Mouse (Mus musculus) liver, embryonic 12.5 days (tissue): ENCODE results near the gene Fam43a. TPM values are rescaled to one million over a fixed set of nuclear protein-coding genes. Genes with fewer than 3 reads are reported as not detected.

Experiments used
- ATAC-seq: fragments of 200-750 bp; cut with Nextera tagmentation; 2 replicates; pipeline ENCODE4 v1.8.0; 2017; ENCODE audit warnings: moderate number of reproducible peaks, mild to moderate bottlenecking, moderate library complexity
- H3K27ac ChIP-seq: fragments of 300-500 bp; sonication (generic); 2 replicates; pipeline ENCODE4 v1.5.1; 2016; ENCODE audit warnings: mild to moderate bottlenecking
- H3K27me3 ChIP-seq: fragments of 300-500 bp; sonication (generic); replicated peaks from 2 replicates; pipeline ENCODE4 v1.6.1; 2016; ENCODE audit warnings: mild to moderate bottlenecking, moderate library complexity
- H3K36me3 ChIP-seq: fragments of 300-500 bp; sonication (generic); 2 replicates; pipeline ENCODE4 v1.6.1; 2016; ENCODE audit warnings: mild to moderate bottlenecking, moderate library complexity
- H3K4me1 ChIP-seq: fragments of 300-500 bp; sonication (generic); 2 replicates; pipeline ENCODE4 v1.6.1; 2016
- H3K4me2 ChIP-seq: fragments of 300-500 bp; sonication (generic); 2 replicates; pipeline ENCODE4 v1.6.1; 2016; ENCODE audit warnings: mild to moderate bottlenecking, moderate library complexity
- H3K4me3 ChIP-seq: fragments of 300-500 bp; sonication (generic); 2 replicates; pipeline ENCODE4 v1.5.1; 2016; ENCODE audit warnings: mild to moderate bottlenecking, moderate library complexity
- H3K9ac ChIP-seq: fragments of 300-500 bp; sonication (generic); 2 replicates; pipeline ENCODE4 v1.6.1; 2016; ENCODE audit warnings: mild to moderate bottlenecking, moderate library complexity
- H3K9me3 ChIP-seq: fragments of 300-500 bp; sonication (generic); replicated peaks from 2 replicates; pipeline ENCODE4 v1.6.1; 2016; ENCODE audit warnings: mild to moderate bottlenecking, moderate library complexity
- WGBS: fragments of 180-500 bp; shearing (Covaris S2); methylation state at CpG from one replicate; pipeline ENCODE4 v1.1.7; 2016; ENCODE audit not compliant: insufficient replicate concordance; 5-methylcytosine and 5-hydroxymethylcytosine counted together
- polyA plus RNA-seq: library from polyadenylated mRNA; unstranded; fragments of >200 nt; fragmentation: Nextera tagmentation; extraction: Ambion mirVana; gene quantifications from 2 replicates; pipeline ENCODE4 v1.2.1, GENCODE M21; 2016

The Fam43a gene
- polyA plus RNA-seq: 8.8 and 9.2 TPM in 2 replicates

DNA sequence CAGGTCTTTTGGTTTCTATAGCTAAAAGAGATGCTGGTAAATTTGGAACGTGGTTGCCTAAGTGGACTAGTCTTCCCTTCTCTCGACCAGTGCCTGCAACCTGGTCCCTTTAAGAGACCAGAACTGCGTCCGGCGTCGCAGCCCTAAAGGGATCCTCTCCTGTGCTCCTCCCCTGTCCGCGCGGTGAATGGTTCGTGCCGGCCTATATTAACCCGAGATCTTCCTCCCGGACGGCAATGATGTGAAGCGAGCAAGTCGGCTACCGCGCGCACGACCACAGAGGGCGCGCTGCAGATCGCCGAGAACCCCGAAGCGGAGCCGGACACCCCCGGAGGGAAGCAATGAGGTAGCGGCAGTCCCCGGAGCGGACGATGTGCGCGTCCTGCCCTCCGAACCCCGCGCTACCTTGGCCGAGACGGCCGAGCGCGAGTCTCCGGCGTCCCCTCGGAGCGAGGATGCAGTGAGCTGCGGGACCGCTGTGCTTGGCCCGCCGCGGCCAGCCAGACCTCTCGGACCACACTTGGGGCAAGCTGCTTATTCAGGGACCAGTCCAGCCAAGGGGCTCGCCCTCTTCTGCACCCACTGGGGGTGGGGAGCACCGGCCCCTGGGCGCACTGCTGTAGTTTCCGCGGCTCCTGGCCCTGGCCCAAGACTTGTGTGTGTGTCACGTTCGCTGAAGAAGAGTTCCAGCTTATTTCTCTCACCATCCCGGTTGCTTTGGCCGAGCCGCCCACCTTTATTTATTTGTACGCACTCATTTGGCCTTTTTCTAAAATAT lies at the start of gene Fam43a:
Gene Fam43a (plus strand): TSS at position 233 of the 778 bp plus-strand sequence.
- ATAC-seq: peak; percentile 69
- H3K4me2 ChIP-seq: peak within 1 kb of the TSS; percentile 71
- WGBS: under 1% methylated on average over 63 of the region's 63 CpGs
- no peaks in the 10 kb centered on the region for H3K36me3 ChIP-seq
- peaks cover 77% of the 10 kb centered on the region for H3K27me3 ChIP-seq
- H3K9me3 ChIP-seq: no peaks in the 10 kb centered on the region
- peaks cover 51% of the 10 kb centered on the region for H3K4me1 ChIP-seq
- H3K4me3 ChIP-seq: peak within 1 kb of the TSS; percentile 61
- peak within 1 kb of the TSS; percentile 64 for H3K27ac ChIP-seq
- peak within 1 kb of the TSS; percentile 60 for H3K9ac ChIP-seq

GRCm38 (mm10) chr16:30549966-30550747 lies 49.4 kb upstream of the Fam43a start:
- WGBS: 3% methylated on average over 63 of the region's 63 CpGs
- peaks cover 4% of the 10 kb centered on the region; the same call in 1 of the 2 replicates for H3K36me3 ChIP-seq
- H3K27ac ChIP-seq: no peak overlapping the region
- H3K27me3 ChIP-seq: peaks cover 66% of the 10 kb centered on the region
- H3K9ac ChIP-seq: peak overlapping the region; percentile 74
- peaks cover 23% of the 10 kb centered on the region for H3K4me1 ChIP-seq
- peak overlapping the region; percentile 67 for H3K4me3 ChIP-seq
- H3K4me2 ChIP-seq: peak overlapping the region; percentile 98
- ATAC-seq: peak; percentile 87
- no peaks in the 10 kb centered on the region for H3K9me3 ChIP-seq

GRCm38 (mm10) chr16:30550748-30551192 lies 48.8 kb upstream of the Fam43a start, which contains the start of gene Tmem44:
Tmem44 (minus strand) TSS chr16:30550842.
- peak within 1 kb of the TSS; percentile 74 for H3K9ac ChIP-seq
- peak within 1 kb of the TSS; percentile 98 for H3K4me2 ChIP-seq
- ATAC-seq: peak; percentile 59
- H3K4me3 ChIP-seq: peak within 1 kb of the TSS; percentile 67
- peaks cover 4% of the 10 kb centered on the region; the same call in 1 of the 2 replicates for H3K36me3 ChIP-seq
- H3K27ac ChIP-seq: no peak within 1 kb of the TSS
- WGBS: 15% methylated on average over 14 of the region's 14 CpGs
- peaks cover 23% of the 10 kb centered on the region for H3K4me1 ChIP-seq
- H3K9me3 ChIP-seq: no peaks in the 10 kb centered on the region
- peaks cover 66% of the 10 kb centered on the region for H3K27me3 ChIP-seq

DNA sequence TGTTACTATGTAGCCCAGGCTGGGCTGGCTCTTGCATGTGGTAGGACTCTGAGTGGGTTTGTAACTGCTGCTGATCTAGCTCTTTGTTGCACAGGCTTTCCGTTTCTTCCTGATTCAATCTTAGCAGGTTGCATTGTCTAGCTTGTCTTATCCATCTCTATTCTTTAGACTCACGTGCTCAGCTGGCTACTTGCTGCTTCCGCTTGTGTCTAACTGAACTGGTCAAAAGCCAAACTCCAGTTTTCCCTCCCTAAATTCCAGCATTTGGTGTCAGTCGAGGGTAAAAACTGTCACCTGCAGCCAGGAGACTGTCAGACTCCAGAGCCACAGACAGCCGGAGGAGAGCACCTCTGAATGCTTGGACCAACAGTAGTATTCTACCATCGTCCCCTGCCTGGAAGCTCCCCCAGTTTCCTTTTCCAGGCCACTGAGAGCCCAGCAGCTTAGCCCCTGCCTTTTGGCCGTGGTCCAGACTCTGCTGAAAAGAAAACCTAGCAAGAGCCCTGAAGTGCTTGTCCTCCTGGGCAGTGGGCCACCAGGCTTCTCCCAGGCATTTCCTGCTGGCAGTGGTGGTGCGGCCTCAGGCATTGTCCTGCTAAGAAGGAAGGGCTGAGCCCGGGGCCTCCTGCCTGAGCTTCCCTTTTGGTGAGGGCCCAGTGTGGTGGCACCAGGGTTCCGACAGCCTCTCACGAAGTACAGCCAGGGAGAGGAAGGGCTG lies 46.7 kb upstream of the Fam43a start:
- H3K4me1 ChIP-seq: peaks cover 23% of the 10 kb centered on the region
- no peak overlapping the region for H3K4me3 ChIP-seq
- 32% methylated on average over 11 of the region's 11 CpGs for WGBS
- H3K9ac ChIP-seq: no peak overlapping the region; the same call in 1 of the 2 replicates
- no peaks in the 10 kb centered on the region for H3K9me3 ChIP-seq
- no peak for ATAC-seq
- H3K27ac ChIP-seq: peak overlapping the region; percentile 43; the same call in 1 of the 2 replicates
- H3K36me3 ChIP-seq: peaks cover 11% of the 10 kb centered on the region
- H3K4me2 ChIP-seq: no peak overlapping the region
- peaks cover 54% of the 10 kb centered on the region for H3K27me3 ChIP-seq

DNA sequence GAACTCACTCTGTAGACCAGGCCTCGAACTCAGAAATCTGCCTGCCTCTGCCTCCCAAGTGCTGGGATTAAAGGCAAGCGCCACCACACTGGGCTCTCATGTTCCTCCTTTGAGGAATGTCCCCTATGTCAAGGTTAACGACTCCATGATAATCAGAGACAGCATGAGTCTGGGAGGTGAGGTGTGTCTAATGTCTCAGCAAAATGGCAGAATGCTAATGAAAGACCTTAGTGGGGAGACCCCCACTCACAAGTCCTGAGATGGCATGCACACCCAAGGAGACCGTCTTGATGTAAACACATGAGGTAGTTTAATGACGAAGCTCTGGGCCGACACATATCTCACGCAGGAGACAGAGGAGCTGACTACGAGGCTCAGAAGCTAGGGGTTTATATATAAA lies 45.4 kb upstream of the Fam43a start:
- Histone ChIP-seq H3K27me3 (peaks cover 41% of the 10 kb centered on the region), H3K9ac (no peak overlapping the region), H3K4me1 (peaks cover 23% of the 10 kb centered on the region), H3K4me2 (no peak overlapping the region), H3K27ac (no peak overlapping the region), H3K4me3 (no peak overlapping the region), H3K36me3 (peaks cover 24% of the 10 kb centered on the region), H3K9me3 (no peaks in the 10 kb centered on the region)
- ATAC-seq: no peak
- WGBS: 82% methylated on average over 8 of the region's 8 CpGs

DNA sequence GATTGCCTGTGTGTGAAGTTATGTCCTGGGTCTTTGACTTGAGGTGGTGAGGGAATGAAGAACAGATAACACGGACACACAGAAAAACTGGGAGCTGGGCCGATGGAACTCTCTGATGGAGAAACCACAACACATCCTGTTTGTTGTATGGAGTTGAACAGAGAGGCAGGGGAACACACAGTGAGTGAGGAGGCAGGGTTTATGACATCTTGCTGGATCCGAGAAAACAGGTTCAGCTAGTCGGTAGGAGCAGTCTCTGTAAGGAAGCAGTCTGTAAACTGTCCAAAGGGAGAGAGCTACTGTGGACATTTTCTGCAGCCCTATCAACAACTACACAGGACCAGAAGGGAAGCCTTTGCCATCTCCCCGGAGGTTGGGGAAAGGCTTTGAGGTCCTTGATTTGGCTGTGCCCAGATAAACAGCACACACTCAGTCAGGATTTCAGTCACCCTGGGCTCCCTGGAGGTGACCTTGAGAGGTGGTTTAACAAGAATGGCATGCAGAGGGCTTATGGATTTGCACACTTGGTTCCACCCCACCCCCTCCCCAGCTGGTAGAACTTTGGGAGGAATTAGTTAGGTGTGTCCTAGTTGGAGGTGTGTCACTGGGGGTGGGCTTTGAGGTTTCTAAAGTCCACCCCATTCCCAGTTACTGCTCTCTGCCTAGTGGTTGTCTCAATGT lies 40.1 kb upstream of the Fam43a start:
- no peak overlapping the region for H3K4me2 ChIP-seq
- H3K36me3 ChIP-seq: peaks cover 77% of the 10 kb centered on the region
- H3K27ac ChIP-seq: no peak overlapping the region
- no peak for ATAC-seq
- H3K27me3 ChIP-seq: no peaks in the 10 kb centered on the region
- no peak overlapping the region for H3K9ac ChIP-seq
- WGBS: 75% methylated on average over 5 of the region's 5 CpGs
- H3K4me3 ChIP-seq: no peak overlapping the region
- no peaks in the 10 kb centered on the region; the same call in 1 of the 2 replicates for H3K4me1 ChIP-seq
- no peaks in the 10 kb centered on the region for H3K9me3 ChIP-seq

- H3K4me3 ChIP-seq: no peak overlapping the region
- no peaks in the 10 kb centered on the region for H3K9me3 ChIP-seq
- 87% methylated on average over 4 of the region's 4 CpGs for WGBS
- peaks cover 89% of the 10 kb centered on the region for H3K36me3 ChIP-seq
- H3K4me1 ChIP-seq: peaks cover 11% of the 10 kb centered on the region
- no peak overlapping the region for H3K27ac ChIP-seq
- H3K27me3 ChIP-seq: no peaks in the 10 kb centered on the region
- H3K9ac ChIP-seq: no peak overlapping the region
- no peak for ATAC-seq
- H3K4me2 ChIP-seq: no peak overlapping the region
Measured at GRCm38 (mm10) chr16:30560601-30561000, 38.9 kb upstream of the Fam43a start.

DNA sequence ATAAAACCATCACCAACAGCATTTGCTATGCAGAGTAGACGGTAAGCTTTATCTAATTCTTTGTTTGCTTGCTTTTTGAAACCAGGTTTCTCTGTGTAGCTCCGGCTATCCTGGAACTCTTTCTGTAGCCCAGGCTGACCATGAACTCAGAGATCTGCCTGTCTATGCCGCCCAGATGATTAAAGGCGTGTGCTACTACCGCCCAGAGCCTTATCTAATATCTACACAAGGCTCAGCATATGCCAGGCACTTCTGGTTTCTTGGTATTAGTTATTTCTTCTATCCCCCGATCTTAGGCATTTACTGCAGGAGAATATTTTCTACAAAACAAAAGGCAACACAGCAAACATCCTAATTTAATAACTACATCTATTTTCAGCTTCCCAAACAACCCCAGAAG lies 33.9 kb upstream of the Fam43a start:
- H3K9me3 ChIP-seq: no peaks in the 10 kb centered on the region
- H3K4me3 ChIP-seq: no peak overlapping the region
- H3K27ac ChIP-seq: peak overlapping the region; percentile 85
- WGBS: 42% methylated on average over 6 of the region's 6 CpGs
- H3K4me2 ChIP-seq: peak overlapping the region; percentile 42
- H3K4me1 ChIP-seq: peaks cover 26% of the 10 kb centered on the region
- no peaks in the 10 kb centered on the region for H3K27me3 ChIP-seq
- H3K9ac ChIP-seq: peak overlapping the region; percentile 56; the same call in 1 of the 2 replicates
- H3K36me3 ChIP-seq: peaks cover 100% of the 10 kb centered on the region
- ATAC-seq: peak; percentile 97

- Histone ChIP-seq H3K36me3 (peaks cover 97% of the 10 kb centered on the region), H3K27me3 (no peaks in the 10 kb centered on the region), H3K4me1 (peaks cover 18% of the 10 kb centered on the region), H3K4me3 (no peak overlapping the region), H3K9ac (no peak overlapping the region), H3K9me3 (no peaks in the 10 kb centered on the region), H3K4me2 (no peak overlapping the region), H3K27ac (no peak overlapping the region)
- WGBS: 85% methylated on average over 4 of the region's 4 CpGs
- no peak for ATAC-seq
Measured at GRCm38 (mm10) chr16:30570173-30570572, 29.4 kb upstream of the Fam43a start.

DNA sequence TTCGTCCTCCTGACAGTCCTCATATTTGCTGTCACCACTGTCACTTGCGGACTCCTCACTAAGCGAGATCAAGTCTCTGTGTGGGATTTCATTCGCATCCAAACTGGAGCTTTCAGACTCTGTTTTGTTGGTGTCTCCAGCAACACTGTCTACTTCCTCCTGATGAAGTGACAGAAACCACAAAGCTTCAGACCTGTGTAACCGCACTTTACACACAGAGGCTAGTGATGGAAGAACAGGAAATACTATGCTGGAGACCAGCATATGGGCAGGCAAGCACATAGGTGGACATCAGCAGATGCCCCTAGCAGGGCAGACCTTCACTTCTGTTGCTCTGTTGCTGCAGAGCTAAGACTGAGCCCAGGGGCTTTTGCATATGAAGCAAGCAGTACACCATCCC lies 28.1 kb upstream of the Fam43a start:
- Histone ChIP-seq H3K9ac (no peak overlapping the region), H3K4me3 (no peak overlapping the region), H3K4me1 (peaks cover 6% of the 10 kb centered on the region), H3K9me3 (no peaks in the 10 kb centered on the region), H3K27me3 (no peaks in the 10 kb centered on the region), H3K27ac (no peak overlapping the region), H3K4me2 (no peak overlapping the region), H3K36me3 (peaks cover 97% of the 10 kb centered on the region)
- no peak for ATAC-seq
- 66% methylated on average over 5 of the region's 5 CpGs for WGBS

DNA sequence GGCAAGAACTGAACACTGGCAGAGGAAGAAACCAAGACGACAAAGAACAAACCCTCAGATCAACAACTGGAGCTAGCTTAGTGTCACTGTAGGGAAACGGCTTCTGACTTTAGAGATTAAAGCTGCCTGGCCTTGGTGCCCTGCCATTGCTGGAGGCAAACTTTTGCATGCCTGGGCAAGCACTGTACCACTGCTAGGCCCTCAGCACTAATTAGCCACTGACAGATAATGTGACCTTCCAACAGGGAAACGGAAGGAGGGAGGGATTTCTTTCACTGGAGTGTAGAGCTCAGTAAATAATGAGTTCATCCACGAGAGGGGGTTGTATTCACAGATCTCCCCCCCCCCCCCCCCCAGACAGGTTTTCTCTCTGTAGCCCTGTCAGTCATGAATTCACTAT lies 27.3 kb upstream of the Fam43a start:
- no peaks in the 10 kb centered on the region for H3K27me3 ChIP-seq
- H3K4me3 ChIP-seq: no peak overlapping the region
- no peaks in the 10 kb centered on the region for H3K4me1 ChIP-seq
- H3K27ac ChIP-seq: no peak overlapping the region
- no peak for ATAC-seq
- 68% methylated on average over 4 of the region's 4 CpGs for WGBS
- no peak overlapping the region for H3K9ac ChIP-seq
- no peaks in the 10 kb centered on the region for H3K9me3 ChIP-seq
- H3K4me2 ChIP-seq: no peak overlapping the region
- H3K36me3 ChIP-seq: peaks cover 97% of the 10 kb centered on the region
